Mouse (Mus musculus) hindbrain, embryonic 15.5 days (tissue): ENCODE results near the gene Ctnnal1. TPM values are rescaled to one million over a fixed set of nuclear protein-coding genes. Genes with fewer than 3 reads are reported as not detected.

ENCODE experiments used
- ATAC-seq: fragments of 200-750 bp; cut with Nextera tagmentation; 2 replicates; pipeline ENCODE4 v1.8.0; 2017; ENCODE audit warnings: low read depth, moderate number of reproducible peaks, moderate TSS enrichment; ENCODE audit not compliant: low FRiP score
- H3K27ac ChIP-seq: fragments of 300-500 bp; sonication (generic); replicated peaks from 2 replicates; pipeline ENCODE4 v1.5.1; 2015; ENCODE audit warnings: mild to moderate bottlenecking, inconsistent platforms
- H3K27me3 ChIP-seq: fragments of 300-500 bp; sonication (generic); 2 replicates; pipeline ENCODE4 v1.6.1; 2015; ENCODE audit warnings: control low read depth, inconsistent platforms
- H3K36me3 ChIP-seq: fragments of 300-500 bp; sonication (generic); 2 replicates; pipeline ENCODE4 v1.6.1; 2015; ENCODE audit warnings: control low read depth, inconsistent platforms
- H3K4me1 ChIP-seq: fragments of 300-500 bp; sonication (generic); replicated peaks from 2 replicates; pipeline ENCODE4 v1.6.1; 2015; ENCODE audit warnings: control low read depth, inconsistent platforms
- H3K4me2 ChIP-seq: fragments of 300-500 bp; sonication (generic); 2 replicates; pipeline ENCODE4 v1.6.1; 2015; ENCODE audit warnings: moderate library complexity, mild to moderate bottlenecking, inconsistent platforms
- H3K4me3 ChIP-seq: fragments of 300-500 bp; sonication (generic); 2 replicates; pipeline ENCODE4 v1.5.1; 2015; ENCODE audit warnings: mild to moderate bottlenecking, inconsistent platforms
- H3K9ac ChIP-seq: fragments of 300-500 bp; sonication (generic); 2 replicates; pipeline ENCODE4 v1.6.1; 2015; ENCODE audit warnings: inconsistent platforms
- H3K9me3 ChIP-seq: fragments of 300-500 bp; sonication (generic); 2 replicates; pipeline ENCODE4 v1.6.1; 2016; ENCODE audit warnings: control low read depth, inconsistent platforms
- WGBS: fragments of 180-500 bp; shearing (Covaris S2); methylation state at CpG from one replicate; pipeline ENCODE4 v1.1.7; 2015; 5-methylcytosine and 5-hydroxymethylcytosine counted together
- polyA plus RNA-seq: library from polyadenylated mRNA; unstranded; fragments of >200 nt; fragmentation: Nextera tagmentation; extraction: Ambion mirVana; gene quantifications from 2 replicates; pipeline ENCODE4 v1.2.1, GENCODE M21; 2015

Gene Ctnnal1
- polyA plus RNA-seq, 1 experiment from 2014 or later = 15.7 TPM

DNA sequence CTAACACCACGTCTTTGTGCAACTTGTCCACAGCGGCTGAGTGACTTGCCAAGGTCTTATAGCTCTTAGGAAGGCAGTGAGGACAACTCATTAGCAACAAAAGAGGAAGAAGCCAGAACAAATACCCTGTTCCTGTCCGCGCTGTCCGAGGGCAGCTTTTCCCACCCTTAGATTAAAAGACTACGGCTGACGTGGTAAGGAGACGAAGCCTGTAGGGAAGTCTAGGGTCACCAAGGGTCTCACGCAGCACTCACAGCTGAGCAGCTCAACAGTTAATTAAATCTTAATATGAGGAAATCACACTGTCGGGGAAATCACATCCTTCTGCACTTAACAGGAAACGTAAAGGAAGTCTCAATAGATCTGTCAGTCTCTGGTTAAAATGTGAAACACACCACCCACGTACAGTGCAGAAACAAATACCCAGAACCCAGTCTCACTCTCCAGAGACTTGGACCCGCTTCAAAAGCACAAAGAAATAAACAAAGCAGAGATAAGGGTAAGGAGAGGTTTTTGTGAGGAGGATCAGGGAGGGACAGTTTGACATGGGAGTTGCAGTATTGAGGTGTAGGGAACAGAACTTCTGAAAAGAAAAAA, 33.9 kb downstream of the Ctnnal1 start:
- peaks cover 31% of the 10 kb centered on the region for H3K36me3 ChIP-seq

DNA sequence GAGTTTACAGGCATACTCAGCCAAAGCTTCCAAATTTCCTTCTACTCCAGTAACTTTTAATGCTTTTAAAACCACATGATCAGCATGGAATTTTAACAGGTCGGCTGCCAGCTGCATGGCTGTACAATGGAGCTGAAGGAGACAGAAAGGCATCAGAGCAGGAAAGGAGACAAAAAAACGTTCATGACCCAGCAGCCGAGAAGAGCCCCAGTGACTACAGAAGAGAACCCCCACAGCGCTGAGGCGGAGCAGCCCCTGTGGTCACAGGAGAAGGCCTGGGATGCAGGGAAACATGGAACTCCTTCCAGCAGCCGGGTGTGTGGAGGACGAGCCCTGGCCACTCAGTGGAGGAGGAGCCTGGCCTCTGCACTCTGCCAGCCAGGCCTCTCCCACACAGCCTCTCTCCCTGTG, 35.5 kb downstream of the Ctnnal1 start:
- WGBS = 44% methylated on average over 7 of the region's 7 CpGs
- H3K27me3 ChIP-seq = no peaks in the 10 kb centered on the region
- H3K4me1 ChIP-seq = no peaks in the 10 kb centered on the region
- no peaks in the 10 kb centered on the region for H3K9me3 ChIP-seq
- H3K4me2 ChIP-seq = no peak overlapping the region
- H3K4me3 ChIP-seq = no peak overlapping the region
- no peak for ATAC-seq
- H3K36me3 ChIP-seq = peaks cover 23% of the 10 kb centered on the region
- no peak overlapping the region for H3K9ac ChIP-seq
- 0 out of 2 replicates have a peak overlapping the region, but pooled peaks have one; percentile 14 for H3K27ac ChIP-seq

More for the DNA sequence above, 33.9 kb downstream of the Ctnnal1 start:
- Histone ChIP-seq H3K4me1 (no peaks in the 10 kb centered on the region), H3K4me2 (no peak overlapping the region), H3K9ac (no peak overlapping the region), H3K4me3 (no peak overlapping the region), H3K27ac (no peak overlapping the region), H3K27me3 (no peaks in the 10 kb centered on the region), H3K9me3 (no peaks in the 10 kb centered on the region)
- 63% methylated on average over 13 of the region's 13 CpGs for WGBS
- no peak for ATAC-seq

DNA sequence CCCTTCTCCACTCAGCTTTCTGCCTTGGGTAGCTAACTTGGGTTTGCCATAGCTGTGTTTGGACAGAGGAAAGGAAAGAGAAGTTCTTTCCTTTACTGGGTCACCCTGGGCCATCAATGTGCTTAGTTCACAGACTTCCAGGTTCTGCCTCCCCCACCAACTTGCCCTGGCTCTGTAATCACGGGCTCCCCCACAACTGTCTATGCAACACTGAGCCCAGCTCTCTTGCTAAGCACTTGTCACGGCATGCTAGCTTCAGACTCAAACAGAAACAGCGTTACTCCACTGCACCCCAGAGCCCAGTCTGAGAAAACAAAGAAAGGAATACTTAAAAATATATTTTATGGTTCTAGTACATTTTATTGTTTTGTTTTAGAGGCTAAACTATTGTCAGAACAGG, 36.1 kb downstream of the Ctnnal1 start:
- peaks cover 26% of the 10 kb centered on the region for H3K36me3 ChIP-seq
- H3K27ac ChIP-seq = no peak overlapping the region
- ATAC-seq = no peak
- H3K4me3 ChIP-seq = no peak overlapping the region
- 78% methylated on average over 3 of the region's 3 CpGs for WGBS
- no peaks in the 10 kb centered on the region for H3K4me1 ChIP-seq
- no peak overlapping the region for H3K4me2 ChIP-seq
- no peaks in the 10 kb centered on the region for H3K27me3 ChIP-seq
- H3K9me3 ChIP-seq = no peaks in the 10 kb centered on the region
- H3K9ac ChIP-seq = no peak overlapping the region

DNA sequence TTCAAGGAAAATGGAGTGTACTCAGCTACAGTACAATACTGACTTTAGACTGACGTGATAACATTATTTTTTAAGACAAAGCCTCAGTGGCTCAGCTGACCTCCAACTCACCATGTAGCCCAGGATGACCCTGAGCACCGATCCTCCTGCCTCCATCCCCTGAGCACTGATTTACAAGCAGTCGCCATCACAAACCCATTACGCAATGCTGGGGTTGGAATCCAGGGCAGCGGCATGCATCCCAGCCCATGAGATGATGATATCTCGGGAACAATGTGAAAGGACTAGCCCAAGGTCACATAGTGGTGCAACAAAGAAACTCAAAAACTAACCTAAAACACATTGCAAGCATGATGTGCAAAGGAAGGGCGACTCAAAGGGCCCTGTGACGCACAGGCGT, 40.8 kb downstream of the Ctnnal1 start:
- Histone ChIP-seq H3K4me1 (no peaks in the 10 kb centered on the region), H3K4me3 (no peak overlapping the region), H3K27ac (no peak overlapping the region), H3K4me2 (no peak overlapping the region), H3K9ac (no peak overlapping the region), H3K9me3 (no peaks in the 10 kb centered on the region), H3K36me3 (peaks cover 22% of the 10 kb centered on the region), H3K27me3 (no peaks in the 10 kb centered on the region)
- ATAC-seq = no peak
- WGBS = 88% methylated on average over 9 of the region's 9 CpGs

DNA sequence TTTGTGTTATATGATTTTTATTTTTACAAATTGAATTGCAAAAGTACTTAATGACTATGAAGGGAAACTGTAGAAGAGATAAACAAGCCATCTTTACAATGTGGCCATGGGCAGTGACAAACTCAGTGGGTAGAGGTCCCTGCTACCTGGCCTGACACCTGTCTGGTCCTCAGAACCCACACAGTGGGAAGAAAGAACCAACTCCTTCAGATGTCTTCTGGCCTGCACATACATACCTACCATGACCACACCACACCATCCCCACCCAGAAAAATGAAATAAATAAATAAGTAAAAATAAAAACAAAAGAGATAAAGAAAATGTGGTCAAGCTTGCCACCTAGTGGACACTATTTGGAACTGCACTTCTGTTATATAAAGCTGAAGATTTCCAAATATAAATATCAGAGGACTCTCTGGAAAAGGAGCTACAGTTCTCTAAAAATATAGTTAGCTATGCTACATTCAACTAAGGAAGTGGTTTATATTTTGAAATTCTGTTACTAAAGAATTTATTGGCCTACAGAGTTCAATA, 44.9 kb downstream of the Ctnnal1 start:
- H3K4me2 ChIP-seq = no peak overlapping the region
- no peaks in the 10 kb centered on the region for H3K27me3 ChIP-seq
- H3K27ac ChIP-seq = no peak overlapping the region
- no peaks in the 10 kb centered on the region for H3K4me1 ChIP-seq
- H3K9ac ChIP-seq = no peak overlapping the region
- ATAC-seq = no peak
- peaks cover 17% of the 10 kb centered on the region for H3K36me3 ChIP-seq
- no peak overlapping the region for H3K4me3 ChIP-seq
- no peaks in the 10 kb centered on the region for H3K9me3 ChIP-seq

DNA sequence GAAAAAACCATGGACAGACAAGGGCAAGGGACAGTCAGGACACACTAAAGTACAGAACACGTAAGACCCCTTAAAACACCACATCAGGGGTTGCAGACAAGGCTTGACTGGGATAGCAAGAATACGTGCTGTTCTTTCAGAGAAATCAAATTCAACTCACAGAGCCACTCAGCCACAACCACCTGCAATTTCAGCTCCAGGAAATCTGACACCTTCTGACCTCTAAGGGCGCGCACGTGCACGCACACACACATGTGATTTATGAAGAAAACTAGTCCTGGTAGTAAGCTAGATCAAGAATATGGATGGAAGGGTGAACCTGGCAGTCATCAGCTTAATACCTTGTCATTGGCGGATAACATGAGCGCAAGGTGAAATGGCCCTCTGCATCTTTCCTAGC, 49.9 kb downstream of the Ctnnal1 start:
- no peaks in the 10 kb centered on the region for H3K9me3 ChIP-seq

DNA sequence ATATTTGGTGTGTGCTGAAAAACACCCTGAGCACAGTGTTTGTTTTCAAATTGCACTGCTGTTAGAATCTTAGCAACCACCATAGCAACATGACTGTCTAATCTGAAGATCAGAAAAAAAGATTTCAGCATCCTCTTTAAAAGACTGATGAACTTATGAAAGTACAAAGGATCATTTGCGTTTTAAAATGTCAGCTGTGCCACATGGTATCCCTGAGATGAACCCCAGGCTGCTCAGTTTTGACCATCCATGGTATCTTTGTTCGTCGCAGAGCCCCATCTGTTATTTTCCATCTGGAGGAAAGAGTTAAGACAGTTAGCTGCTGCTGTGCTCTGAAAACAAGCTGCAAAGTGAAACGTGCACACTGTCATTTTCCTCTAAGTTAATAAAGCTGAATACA, 52.9 kb downstream of the Ctnnal1 start:
- peaks cover 37% of the 10 kb centered on the region for H3K36me3 ChIP-seq
- H3K9me3 ChIP-seq = no peaks in the 10 kb centered on the region
- H3K4me2 ChIP-seq = no peak overlapping the region
- no peaks in the 10 kb centered on the region for H3K27me3 ChIP-seq
- WGBS = 76% methylated on average over 4 of the region's 4 CpGs
- ATAC-seq = no peak
- H3K4me1 ChIP-seq = no peaks in the 10 kb centered on the region
- no peak overlapping the region for H3K4me3 ChIP-seq
- H3K9ac ChIP-seq = no peak overlapping the region
- no peak overlapping the region for H3K27ac ChIP-seq

More for the DNA sequence above, 49.9 kb downstream of the Ctnnal1 start:
- Histone ChIP-seq H3K9ac (no peak overlapping the region), H3K4me3 (no peak overlapping the region), H3K27me3 (no peaks in the 10 kb centered on the region), H3K4me1 (no peaks in the 10 kb centered on the region), H3K36me3 (peaks cover 27% of the 10 kb centered on the region), H3K4me2 (no peak overlapping the region), H3K27ac (no peak overlapping the region)
- 88% methylated on average over 8 of the region's 8 CpGs for WGBS
- no peak for ATAC-seq

DNA sequence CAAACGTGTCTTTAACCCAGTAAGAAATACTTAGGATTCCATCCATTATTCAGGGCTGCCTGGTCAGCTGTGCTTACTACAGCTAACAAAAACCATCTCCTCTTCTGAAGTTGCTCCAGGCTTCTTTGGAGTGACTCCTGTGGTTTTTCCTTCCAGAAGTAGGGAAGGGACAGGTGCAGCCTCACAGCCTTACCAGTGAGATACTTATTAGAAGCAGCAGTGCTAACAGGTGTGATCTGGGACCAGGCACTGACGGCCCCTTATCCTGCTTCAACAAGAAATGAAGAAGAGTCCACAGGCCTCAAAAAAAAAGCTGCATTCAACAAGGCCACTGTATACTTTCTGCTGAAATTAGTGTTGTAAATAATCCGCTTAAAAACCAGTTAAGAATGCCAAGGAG, 53.3 kb downstream of the Ctnnal1 start:
- no peak overlapping the region for H3K4me3 ChIP-seq
- no peak overlapping the region for H3K9ac ChIP-seq
- H3K4me1 ChIP-seq = no peaks in the 10 kb centered on the region
- H3K4me2 ChIP-seq = no peak overlapping the region
- H3K36me3 ChIP-seq = peaks cover 38% of the 10 kb centered on the region
- no peaks in the 10 kb centered on the region for H3K9me3 ChIP-seq
- ATAC-seq = no peak
- 63% methylated on average over 3 of the region's 3 CpGs for WGBS
- no peaks in the 10 kb centered on the region for H3K27me3 ChIP-seq
- H3K27ac ChIP-seq = no peak overlapping the region

DNA sequence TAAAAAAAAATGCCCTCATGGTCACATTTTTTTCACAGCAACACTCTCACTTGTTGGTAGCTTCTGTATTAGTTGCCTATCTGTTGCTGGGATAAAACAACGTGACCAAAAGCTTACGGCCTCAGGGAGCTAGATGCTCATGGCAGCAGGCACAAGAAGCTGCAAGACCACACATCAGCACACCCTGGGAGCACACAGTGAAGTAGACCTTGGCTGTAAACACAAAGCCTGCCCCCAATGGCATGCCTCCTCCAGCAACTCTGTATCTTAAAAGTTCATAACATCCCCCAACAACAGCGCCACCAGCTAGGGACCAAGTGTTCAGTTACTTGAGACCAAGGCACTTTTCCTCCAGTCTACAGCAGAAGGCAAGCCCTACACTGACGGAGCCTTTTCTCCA, 55.9 kb downstream of the Ctnnal1 start:
- Histone ChIP-seq H3K4me1 (peaks cover 3% of the 10 kb centered on the region), H3K27me3 (no peaks in the 10 kb centered on the region), H3K4me3 (no peak overlapping the region), H3K4me2 (no peak overlapping the region), H3K36me3 (peaks cover 38% of the 10 kb centered on the region), H3K27ac (no peak overlapping the region), H3K9ac (no peak overlapping the region), H3K9me3 (no peaks in the 10 kb centered on the region)
- WGBS = 80% methylated on average over 4 of the region's 4 CpGs
- ATAC-seq = no peak

DNA sequence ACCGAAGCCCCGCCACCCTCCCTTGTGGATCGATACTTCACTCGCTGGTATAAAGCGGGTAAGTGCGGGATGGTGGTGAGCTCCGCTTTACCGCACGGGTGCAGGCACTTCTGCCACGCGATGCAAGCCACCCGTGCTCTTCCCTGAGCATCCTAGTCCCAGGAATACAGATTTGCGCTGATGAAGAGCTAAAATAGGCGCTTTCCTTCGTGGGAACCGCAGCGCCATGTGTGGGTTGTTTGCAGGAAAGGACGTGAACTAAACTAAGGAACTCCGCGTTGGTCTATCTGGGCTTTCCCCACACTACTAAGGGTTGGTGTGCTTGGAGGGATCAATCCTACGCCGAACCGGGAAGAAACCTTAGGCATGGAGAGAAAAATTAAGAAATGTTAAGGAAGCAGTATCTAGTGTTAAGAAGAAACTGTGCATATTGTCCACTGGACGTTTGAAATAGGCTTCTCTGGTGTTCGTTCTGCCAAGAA, 62.3 kb downstream of the Ctnnal1 start:
- peak overlapping the region; percentile 88 for H3K9ac ChIP-seq
- H3K4me1 ChIP-seq = peaks cover 28% of the 10 kb centered on the region
- no peaks in the 10 kb centered on the region for H3K9me3 ChIP-seq
- ATAC-seq = no peak; the same call in 1 of the 2 replicates
- peak overlapping the region; percentile 95 for H3K27ac ChIP-seq
- no peaks in the 10 kb centered on the region for H3K27me3 ChIP-seq
- peak overlapping the region; percentile 92 for H3K4me3 ChIP-seq
- peak overlapping the region; percentile 71 for H3K4me2 ChIP-seq
- 1% methylated on average over 25 of the region's 25 CpGs for WGBS
- peaks cover 40% of the 10 kb centered on the region for H3K36me3 ChIP-seq

DNA sequence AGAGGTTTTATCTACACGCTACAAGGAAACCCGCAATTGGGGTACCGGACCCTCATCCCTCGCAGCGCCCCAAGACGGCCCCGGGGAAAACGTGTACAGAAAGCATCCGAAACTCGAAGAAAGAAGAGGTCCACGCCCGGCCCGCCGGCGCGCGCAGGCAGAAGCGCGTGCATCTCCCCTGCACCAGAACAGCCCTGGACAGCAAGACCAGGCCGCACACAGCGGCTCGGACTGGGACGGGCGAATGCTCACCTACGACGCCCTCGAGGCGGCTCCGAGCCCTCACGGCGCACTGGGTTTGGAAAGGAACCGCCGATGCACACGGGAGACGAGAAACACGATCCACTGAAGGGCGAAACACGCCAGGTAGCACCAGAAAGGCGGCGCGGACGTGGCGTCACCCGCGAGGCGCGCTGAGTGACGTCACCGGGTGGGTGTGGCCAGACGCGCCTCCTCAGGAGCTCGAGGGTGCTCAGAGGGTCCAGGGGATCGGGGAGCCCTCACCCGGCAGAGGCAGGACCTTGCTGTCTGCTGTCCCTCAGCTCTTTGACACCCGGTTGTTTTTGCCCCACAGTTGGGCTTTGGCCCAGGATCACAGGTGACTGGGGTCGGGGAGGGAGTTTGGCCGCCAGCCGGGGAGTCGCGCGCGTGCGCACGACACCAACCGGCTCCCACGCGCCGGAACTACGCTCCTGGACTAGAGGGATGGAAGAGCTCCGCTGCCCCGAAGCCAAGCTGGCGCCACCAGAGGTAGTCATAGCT, 62.9 kb downstream of the Ctnnal1 start, which contains the start of the genes Elp1 and Fam206a:
Gene Elp1, minus strand, starts transcription at position 425 of the 762 bp plus-strand sequence.
Gene Fam206a, plus strand, starts transcription at position 439 of the 762 bp plus-strand sequence.
- Histone ChIP-seq H3K9ac (peak within 1 kb of the TSS; percentile 88), H3K4me3 (peak within 1 kb of the TSS; percentile 92), H3K27ac (peak within 1 kb of the TSS; percentile 95), H3K27me3 (no peaks in the 10 kb centered on the region), H3K9me3 (no peaks in the 10 kb centered on the region), H3K36me3 (peaks cover 41% of the 10 kb centered on the region), H3K4me1 (peaks cover 28% of the 10 kb centered on the region), H3K4me2 (peak within 1 kb of the TSS; percentile 71)
- peak; percentile 98 for ATAC-seq
- WGBS = under 1% methylated on average over 72 of the region's 72 CpGs

DNA sequence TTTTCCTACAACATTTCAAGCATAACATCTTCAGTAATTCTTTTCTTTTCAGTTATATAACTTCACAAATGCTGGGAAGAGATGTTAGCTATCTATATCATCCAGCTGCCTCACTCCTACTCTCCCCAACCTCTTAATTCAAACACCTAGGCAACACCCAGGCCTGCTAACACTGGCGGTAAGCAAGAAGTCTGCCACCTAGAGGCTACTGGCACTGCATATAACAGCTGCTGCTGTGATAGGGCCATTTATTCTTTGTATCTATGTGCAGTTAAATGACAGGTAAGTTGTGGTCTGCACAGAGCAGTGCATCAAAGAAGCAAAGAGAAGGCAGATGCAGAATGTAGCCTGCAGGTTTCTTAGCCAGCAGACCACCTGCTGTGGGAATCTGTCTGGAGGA, 73.6 kb downstream of the Ctnnal1 start:
- 43% methylated on average over 1 of the region's 1 CpGs for WGBS
- Histone ChIP-seq H3K27me3 (no peaks in the 10 kb centered on the region), H3K36me3 (peaks cover 90% of the 10 kb centered on the region), H3K4me3 (no peak overlapping the region), H3K27ac (no peak overlapping the region), H3K9me3 (no peaks in the 10 kb centered on the region), H3K9ac (no peak overlapping the region), H3K4me1 (no peaks in the 10 kb centered on the region), H3K4me2 (no peak overlapping the region)
- ATAC-seq = no peak
